Comparison of ENCODE assay signal across 8 mouse cellular contexts in genomic region chr9:66514256-66514770, GRCm38 (mm10). TPM values are rescaled to one million over a fixed set of nuclear protein-coding genes. Genes with fewer than 3 reads are reported as not detected.
A peak's percentile ranks its signal among the peaks of the same experiment; 100 is the strongest.
DNase-seq lines count a peak whose midpoint lies in the region; ATAC-seq and TF ChIP-seq lines count a peak whose summit lies in the region.

Gene Fbxl22, minus strand, starts transcription at chr9:66514593.

- no peaks in the 10 kb centered on the region for H3K27me3 ChIP-seq in forebrain, embryonic 11.5 days (ENCODE audit: control insufficient read depth, insufficient read depth, low read length)
- no peaks in the 10 kb centered on the region for H3K27me3 ChIP-seq in forebrain, embryonic 10.5 days (ENCODE audit: poor library complexity, severe bottlenecking)
- H3K27me3 ChIP-seq in hindbrain, embryonic 14.5 days (ENCODE audit: control insufficient read depth, insufficient read depth, low read length), result no peaks in the 10 kb centered on the region
- H3K27me3 ChIP-seq in limb, embryonic 12.5 days, result no peaks in the 10 kb centered on the region
- H3K27me3 ChIP-seq in midbrain, postnatal 0 days (ENCODE audit: insufficient read depth, low read length), result no peaks in the 10 kb centered on the region

- peak; percentile 75 for DNase-seq in forebrain, embryonic 11.5 days (ENCODE audit: low spot score)
- no peak for DNase-seq in forebrain, embryonic 10.5 days (ENCODE audit: extremely low spot score, low spot score)
- DNase-seq in cerebellum, adult 18-20 months, result peak; percentile 59 to 69
- DNase-seq in frontal cortex, postnatal 36 days (ENCODE audit: low spot score in 2 of 2), result peak; percentile 43 to 69
- DNase-seq in hindbrain, embryonic 14.5 days (ENCODE audit: low spot score), result peak; percentile 53
- peak; percentile 67 for DNase-seq in midbrain, postnatal 0 days (ENCODE audit: low spot score)
- peak; percentile 70 for DNase-seq in urinary bladder, postnatal 14 days (ENCODE audit: low spot score)

- no peak for ATAC-seq in forebrain, embryonic 11.5 days (replicated peaks; ENCODE audit: low FRiP score)
- ATAC-seq in hindbrain, embryonic 14.5 days (ENCODE audit: low FRiP score), result no peak
- no peak for ATAC-seq in limb, embryonic 12.5 days (ENCODE audit: insufficient number of reproducible peaks, insufficient read depth, low FRiP score, low TSS enrichment, low read depth)
- ATAC-seq in midbrain, postnatal 0 days (ENCODE audit: low FRiP score), result no peak

- H3K9ac ChIP-seq in forebrain, embryonic 11.5 days (ENCODE audit: low read length), result no peak within 1 kb of the TSS
- no peak within 1 kb of the TSS for H3K9ac ChIP-seq in hindbrain, embryonic 14.5 days
- no peak within 1 kb of the TSS for H3K9ac ChIP-seq in limb, embryonic 12.5 days (replicated peaks)
- H3K9ac ChIP-seq in midbrain, postnatal 0 days (replicated peaks; ENCODE audit: low read length, poor library complexity, severe bottlenecking), result no peak within 1 kb of the TSS

- H3K9me3 ChIP-seq in forebrain, embryonic 11.5 days (ENCODE audit: control insufficient read depth, low read length), result no peaks in the 10 kb centered on the region
- no peaks in the 10 kb centered on the region for H3K9me3 ChIP-seq in forebrain, embryonic 10.5 days
- no peaks in the 10 kb centered on the region for H3K9me3 ChIP-seq in hindbrain, embryonic 14.5 days (ENCODE audit: control insufficient read depth, low read length)
- H3K9me3 ChIP-seq in limb, embryonic 12.5 days, result no peaks in the 10 kb centered on the region
- H3K9me3 ChIP-seq in midbrain, postnatal 0 days (ENCODE audit: low read length), result no peaks in the 10 kb centered on the region

- WGBS in forebrain, embryonic 11.5 days, result 76% methylated on average over 17 of the region's 17 CpGs
- 74% methylated on average over 17 of the region's 17 CpGs for WGBS in forebrain, embryonic 10.5 days
- WGBS in hindbrain, embryonic 14.5 days, result 78% methylated on average over 17 of the region's 17 CpGs
- WGBS in limb, embryonic 12.5 days, result 74% methylated on average over 17 of the region's 17 CpGs
- 62% methylated on average over 17 of the region's 17 CpGs for WGBS in midbrain, postnatal 0 days

- TF ChIP-seq CTCF in midbrain, postnatal 0 days (IDR thresholded peaks at IDR 0.05), result peak; percentile 86

- H3K4me3 ChIP-seq in forebrain, embryonic 11.5 days (ENCODE audit: low read depth, low read length), result no peak within 1 kb of the TSS
- no peak within 1 kb of the TSS for H3K4me3 ChIP-seq in forebrain, embryonic 10.5 days
- no peak within 1 kb of the TSS for H3K4me3 ChIP-seq in hindbrain, embryonic 14.5 days (replicated peaks; ENCODE audit: low read length)
- no peak within 1 kb of the TSS for H3K4me3 ChIP-seq in limb, embryonic 12.5 days (replicated peaks)
- H3K4me3 ChIP-seq in midbrain, postnatal 0 days (ENCODE audit: low read depth, low read length), result no peak within 1 kb of the TSS

- no peak within 1 kb of the TSS for H3K27ac ChIP-seq in forebrain, embryonic 11.5 days (ENCODE audit: low read depth, low read length)
- no peak within 1 kb of the TSS for H3K27ac ChIP-seq in forebrain, embryonic 10.5 days
- H3K27ac ChIP-seq in hindbrain, embryonic 14.5 days, result 0 out of 2 replicates have a peak within 1 kb of the TSS, but pooled peaks have one; percentile 93
- peak within 1 kb of the TSS; percentile 97 for H3K27ac ChIP-seq in limb, embryonic 12.5 days
- H3K27ac ChIP-seq in midbrain, postnatal 0 days (ENCODE audit: low read depth, low read length), result no peak within 1 kb of the TSS

- H3K4me1 ChIP-seq in forebrain, embryonic 11.5 days (replicated peaks; ENCODE audit: control insufficient read depth, insufficient read depth, low read length), result peaks cover 12% of the 10 kb centered on the region; the same call in 1 of the 2 replicates
- H3K4me1 ChIP-seq in forebrain, embryonic 10.5 days, result peaks cover 49% of the 10 kb centered on the region
- peaks cover 22% of the 10 kb centered on the region for H3K4me1 ChIP-seq in hindbrain, embryonic 14.5 days (replicated peaks; ENCODE audit: control insufficient read depth, insufficient read depth, low read length)
- peaks cover 31% of the 10 kb centered on the region for H3K4me1 ChIP-seq in limb, embryonic 12.5 days (replicated peaks)
- H3K4me1 ChIP-seq in midbrain, postnatal 0 days (ENCODE audit: insufficient read depth, low read length), result peaks cover 5% of the 10 kb centered on the region; the same call in 1 of the 2 replicates

- H3K4me2 ChIP-seq in forebrain, embryonic 11.5 days (ENCODE audit: low read depth, low read length, severe bottlenecking), result no peak within 1 kb of the TSS
- H3K4me2 ChIP-seq in hindbrain, embryonic 14.5 days (replicated peaks), result no peak within 1 kb of the TSS
- H3K4me2 ChIP-seq in limb, embryonic 12.5 days, result no peak within 1 kb of the TSS
- no peak within 1 kb of the TSS for H3K4me2 ChIP-seq in midbrain, postnatal 0 days (ENCODE audit: low read depth, low read length, poor library complexity, severe bottlenecking)

- peaks cover 8% of the 10 kb centered on the region; the same call in 1 of the 2 replicates for H3K36me3 ChIP-seq in forebrain, embryonic 11.5 days (ENCODE audit: control insufficient read depth, insufficient read depth, low read length)
- H3K36me3 ChIP-seq in forebrain, embryonic 10.5 days (replicated peaks), result peaks cover 74% of the 10 kb centered on the region
- H3K36me3 ChIP-seq in hindbrain, embryonic 14.5 days (replicated peaks; ENCODE audit: control insufficient read depth, insufficient read depth), result peaks cover 60% of the 10 kb centered on the region
- peaks cover 58% of the 10 kb centered on the region for H3K36me3 ChIP-seq in limb, embryonic 12.5 days
- peaks cover 18% of the 10 kb centered on the region; the same call in 1 of the 2 replicates for H3K36me3 ChIP-seq in midbrain, postnatal 0 days (ENCODE audit: insufficient read depth, low read length)

RNA-seq across cellular contexts. Expression of gene Fbxl22, which starts in this region (rescaled TPM):
- 2.5 and 3.0 TPM in 2 replicates for polyA plus RNA-seq in forebrain, embryonic 11.5 days (2014; fragmentation: Nextera tagmentation; extraction: Ambion mirVana)
- 1.6 TPM in 2 replicates for polyA plus RNA-seq in forebrain, embryonic 10.5 days (2016; fragmentation: Nextera tagmentation; extraction: Ambion mirVana)
- 0.92 and 1.0 TPM in 2 replicates for polyA plus RNA-seq in hindbrain, embryonic 14.5 days (2014; fragmentation: Nextera tagmentation; extraction: Ambion mirVana)
- 3.3 and 3.4 TPM in 2 replicates for polyA plus RNA-seq in limb, embryonic 12.5 days (2016; fragmentation: Nextera tagmentation; extraction: Ambion mirVana)
- 0.28 and 0.60 TPM in 2 replicates for total RNA-seq in midbrain, postnatal 0 days (2014; rRNA removed)
- 0.60 and 0.63 TPM in 2 replicates for polyA plus RNA-seq in midbrain, postnatal 0 days (2015; fragmentation: Nextera tagmentation; extraction: Ambion mirVana)

Comparison
In these comparisons a context has a peak if more than half of its experiments do, and no peak if none do; other contexts are left out.
1. Peak in DNase-seq in midbrain, postnatal 0 days; RNA of the gene not detected or under 1 TPM.
2. H3K27ac ChIP-seq: peak in hindbrain, embryonic 14.5 days (single experiment) and limb, embryonic 12.5 days (single experiment); none in forebrain, embryonic 11.5 days (single experiment), forebrain, embryonic 10.5 days (single experiment) and midbrain, postnatal 0 days (single experiment).